Mouse (Mus musculus) testis, adult 2 months (tissue): ENCODE results near the gene Otos.
A peak's percentile ranks its signal among the peaks of the same experiment; 100 is the strongest.

Source experiments
- CTCF ChIP-seq: fragments of 200-500 bp; IDR thresholded peaks from 2 replicates; pipeline ENCODE4 v1.5.1; 2012; ENCODE audit warnings: low read depth, mild to moderate bottlenecking, inconsistent platforms, low read length, moderate library complexity; ENCODE audit not compliant: control insufficient read depth, insufficient read depth, insufficient replicate concordance
- POLR2A ChIP-seq: fragments of 200-500 bp; IDR thresholded peaks from 2 replicates; pipeline ENCODE4 v1.6.1; 2012; ENCODE audit warnings: low read depth, mild to moderate bottlenecking, inconsistent platforms, low read length, moderate library complexity; ENCODE audit not compliant: control insufficient read depth

DNA sequence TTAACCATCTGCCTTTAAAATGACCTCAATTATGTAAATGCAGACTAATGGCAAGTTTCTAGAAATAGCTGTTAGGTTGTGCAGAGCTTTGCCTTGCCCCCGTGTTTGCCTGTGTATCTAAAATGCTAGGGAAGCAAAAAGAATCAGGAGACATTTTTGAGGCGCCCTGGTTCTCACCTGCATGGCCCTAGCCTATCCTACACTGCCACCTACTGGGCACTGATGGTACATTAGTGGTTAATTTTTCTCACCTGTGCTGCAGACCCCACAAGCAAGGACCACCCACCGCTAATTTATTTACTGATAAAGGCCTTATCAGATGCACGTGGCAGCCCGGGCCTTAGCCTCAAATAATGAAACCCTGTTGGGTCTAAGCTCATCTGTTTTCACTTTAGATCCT lies 37.6 kb downstream of the Otos start:
- TF ChIP-seq POLR2A (no peak), CTCF (peak; percentile 69; the same call in 1 of the 2 replicates)
